In the genomic region with DNA sequence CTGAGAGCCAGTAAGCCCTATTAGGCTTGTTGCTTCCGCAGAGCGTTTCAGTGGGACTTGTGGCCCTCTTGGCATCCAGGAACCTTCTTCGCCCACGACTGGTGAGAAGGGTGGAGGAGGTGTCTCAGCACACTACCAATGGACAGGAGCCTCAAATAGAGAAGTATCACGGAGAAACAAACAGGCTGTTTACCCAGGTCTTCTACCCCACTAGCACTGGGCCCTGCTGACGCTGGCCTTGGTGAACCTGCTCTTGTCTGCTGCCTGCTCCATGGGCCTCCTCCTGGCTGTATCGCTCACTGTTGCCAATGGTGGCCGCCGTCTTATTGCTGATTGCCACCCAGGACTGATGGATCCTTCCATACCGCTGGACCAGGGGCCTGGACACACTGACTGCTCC, we compare ENCODE assay signal across 10 mouse cellular contexts. TPM values are rescaled to one million over a fixed set of nuclear protein-coding genes. Genes with fewer than 3 reads are reported as not detected.
DNase-seq lines count a peak whose midpoint lies in the region; ATAC-seq and TF ChIP-seq lines count a peak whose summit lies in the region.
"Had no signal": no experiment of that assay in that cellular context is flagged by ENCODE, and none has a peak within 500 bp of the region (broad histone marks: within the 10 kb centered on the region; RNA-seq: fewer than 3 reads in every experiment).

No protein-coding gene starts in this region.

- no peaks in the 10 kb centered on the region for H3K27me3 ChIP-seq in heart, embryonic 10.5 days (ENCODE audit: insufficient read depth, poor library complexity, severe bottlenecking)
- H3K27me3 ChIP-seq in thymus, adult 2 months (ENCODE audit: control insufficient read depth, insufficient read depth, low read length): no peaks in the 10 kb centered on the region
- H3K27me3 ChIP-seq in liver, embryonic 13.5 days: no peaks in the 10 kb centered on the region

- peaks cover 87% of the 10 kb centered on the region for H3K36me3 ChIP-seq in heart, embryonic 10.5 days
- H3K36me3 ChIP-seq in thymus, adult 2 months (ENCODE audit: control insufficient read depth, insufficient read depth, low read length): peaks cover 43% of the 10 kb centered on the region
- H3K36me3 ChIP-seq in liver, embryonic 13.5 days: peaks cover 68% of the 10 kb centered on the region

- WGBS in heart, embryonic 10.5 days: 49% methylated on average over 10 of the region's 10 CpGs
- WGBS in thymus, adult 2 months: 89% methylated on average over 10 of the region's 10 CpGs
- WGBS in liver, embryonic 13.5 days (ENCODE audit: insufficient replicate concordance): 70% methylated on average over 10 of the region's 10 CpGs

- peak overlapping the region; percentile 59 for H3K4me3 ChIP-seq in heart, embryonic 10.5 days
- H3K4me3 ChIP-seq in thymus, adult 2 months (ENCODE audit: control insufficient read depth, insufficient read depth, low read length): peak overlapping the region; percentile 52
- peak overlapping the region; percentile 53 for H3K4me3 ChIP-seq in liver, embryonic 13.5 days (replicated peaks)
- no peak overlapping the region for H3K4me3 ChIP-seq in left cerebral cortex, adult 2 months

- H3K9ac ChIP-seq in liver, embryonic 13.5 days: 0 out of 2 replicates have a peak overlapping the region, but pooled peaks have one; percentile 36

- peak overlapping the region; percentile 68 for H3K4me2 ChIP-seq in liver, embryonic 13.5 days

- H3K4me1 ChIP-seq in heart, embryonic 10.5 days: peaks cover 49% of the 10 kb centered on the region
- 0 out of 2 replicates have a peak, but pooled peaks cover 2% of the 10 kb centered on the region for H3K4me1 ChIP-seq in thymus, adult 2 months (replicated peaks; ENCODE audit: control insufficient read depth, insufficient read depth, low read length)
- peaks cover 29% of the 10 kb centered on the region for H3K4me1 ChIP-seq in liver, embryonic 13.5 days (replicated peaks)

- TF ChIP-seq POLR2A in thymus, adult 2 months (IDR thresholded peaks at IDR 0.05; ENCODE audit: control insufficient read depth, extremely low read depth, insufficient read depth, low read length, poor library complexity): no peak

- H3K9me3 ChIP-seq in heart, embryonic 10.5 days: no peaks in the 10 kb centered on the region
- no peaks in the 10 kb centered on the region for H3K9me3 ChIP-seq in liver, embryonic 13.5 days (replicated peaks)

- peak overlapping the region; percentile 81; the same call in 1 of the 2 replicates for H3K27ac ChIP-seq in heart, embryonic 10.5 days
- H3K27ac ChIP-seq in thymus, adult 2 months (ENCODE audit: control insufficient read depth, insufficient read depth, low read length): no peak overlapping the region
- H3K27ac ChIP-seq in liver, embryonic 13.5 days: no peak overlapping the region
- H3K27ac ChIP-seq in left cerebral cortex, adult 2 months: no peak overlapping the region; the same call in 1 of the 2 replicates

- no peak for ATAC-seq in liver, embryonic 13.5 days (ENCODE audit: low read depth)

- DNase-seq in heart, embryonic 10.5 days (ENCODE audit: low spot score): peak; percentile 73
- DNase-seq in heart, adult 9 months (ENCODE audit: low spot score in 2 of 2): no peak
- DNase-seq in thymus, adult 2 months: no peak
- DNase-seq in thymus, postnatal 10 days (ENCODE audit: low spot score in 2 of 2): no peak
- no peak for DNase-seq in liver, embryonic 13.5 days
- no peak for DNase-seq in adrenal gland, adult 8-10 months
- no peak for DNase-seq in left cerebral cortex, adult 2 months (ENCODE audit: extremely low spot score in 1 of 2, low spot score in 2 of 2)
- no peak for DNase-seq in spleen, postnatal 36 days (ENCODE audit: low spot score in 2 of 2)

- TF ChIP-seq CTCF in thymus, adult 2 months (IDR thresholded peaks at IDR 0.05; ENCODE audit: borderline replicate concordance, control insufficient read depth, extremely low read depth, insufficient read depth, low read length, poor library complexity): no peak
- TF ChIP-seq CTCF in left cerebral cortex, adult 2 months (IDR thresholded peaks at IDR 0.05): no peak

- intact Hi-C loops in left cerebral cortex, adult 2 months (cut with DNase I): no loop called here

RNA-seq across cellular contexts. Expression of a gene that starts 0.7 kb away (rescaled TPM):
- 10.2 and 13.1 TPM in 2 replicates for polyA plus RNA-seq in heart, embryonic 10.5 days (2016; fragmentation: Nextera tagmentation; extraction: Ambion mirVana)
- 48.1 and 56.2 TPM in 2 replicates for polyA plus RNA-seq in thymus, adult 2 months (2012; rRNA removed)
- polyA plus RNA-seq in liver, embryonic 13.5 days (2015; fragmentation: Nextera tagmentation; extraction: Ambion mirVana): 3.4 and 4.4 TPM in 2 replicates
- total RNA-seq in adrenal gland, adult 8-10 months (2022): 1 to 10 TPM; 3.8 to 9.2 (median 4.6) TPM
- 1 to 10 TPM; 3.2 to 3.6 TPM for total RNA-seq in left cerebral cortex, adult 2 months (2021)

RNA-seq across cellular contexts. Expression of a gene that starts 11.1 kb away (rescaled TPM):
- 0.28 TPM in 1 of 2 replicates, not detected in the other for polyA plus RNA-seq in heart, embryonic 10.5 days (2016; fragmentation: Nextera tagmentation; extraction: Ambion mirVana)
- 0.29 and 0.69 TPM in 2 replicates for polyA plus RNA-seq in thymus, adult 2 months (2012; rRNA removed)
- polyA plus RNA-seq in liver, embryonic 13.5 days (2015; fragmentation: Nextera tagmentation; extraction: Ambion mirVana): not detected in 2 replicates
- total RNA-seq in adrenal gland, adult 8-10 months (2022): under 1 TPM in 3 of 4 experiments, not detected in 1; 0.56 to 0.81 (median 0.59) TPM
- total RNA-seq in left cerebral cortex, adult 2 months (2021): not detected
- total RNA-seq: megakaryocyte, adult 5-6 weeks had no signal
- polyA plus RNA-seq: brain, embryonic 14.5 days had no signal

RNA-seq across cellular contexts. Expression of a gene that starts 11.5 kb away (rescaled TPM):
- polyA plus RNA-seq in heart, embryonic 10.5 days (2016; fragmentation: Nextera tagmentation; extraction: Ambion mirVana): 149 and 153 TPM in 2 replicates
- 261 and 301 TPM in 2 replicates for polyA plus RNA-seq in thymus, adult 2 months (2012; rRNA removed)
- 47.7 and 54.7 TPM in 2 replicates for polyA plus RNA-seq in liver, embryonic 13.5 days (2015; fragmentation: Nextera tagmentation; extraction: Ambion mirVana)
- total RNA-seq in adrenal gland, adult 8-10 months (2022): 100 to 1,000 TPM in 2 of 4 experiments, 10 to 100 TPM in 2; 85.7 to 104 (median 96.6) TPM
- total RNA-seq in left cerebral cortex, adult 2 months (2021): 10 to 100 TPM; 82.3 to 86.0 TPM

RNA-seq across cellular contexts. Expression of a gene that starts 31.7 kb away (rescaled TPM):
- 148 and 151 TPM in 2 replicates for polyA plus RNA-seq in heart, embryonic 10.5 days (2016; fragmentation: Nextera tagmentation; extraction: Ambion mirVana)
- polyA plus RNA-seq in thymus, adult 2 months (2012; rRNA removed): 122 and 168 TPM in 2 replicates
- polyA plus RNA-seq in liver, embryonic 13.5 days (2015; fragmentation: Nextera tagmentation; extraction: Ambion mirVana): 169 and 174 TPM in 2 replicates
- 100 to 1,000 TPM in 3 of 4 experiments, 10 to 100 TPM in 1; 93.5 to 125 (median 105) TPM for total RNA-seq in adrenal gland, adult 8-10 months (2022)
- total RNA-seq in left cerebral cortex, adult 2 months (2021): 10 to 100 TPM; 72.6 to 78.5 TPM

RNA-seq across cellular contexts. Expression of a gene that starts 38.8 kb away (rescaled TPM):
- polyA plus RNA-seq in heart, embryonic 10.5 days (2016; fragmentation: Nextera tagmentation; extraction: Ambion mirVana): 28.6 and 31.1 TPM in 2 replicates
- 19.1 and 21.6 TPM in 2 replicates for polyA plus RNA-seq in thymus, adult 2 months (2012; rRNA removed)
- 4.4 and 6.7 TPM in 2 replicates for polyA plus RNA-seq in liver, embryonic 13.5 days (2015; fragmentation: Nextera tagmentation; extraction: Ambion mirVana)
- 10 to 100 TPM; 38.1 to 62.4 (median 49.5) TPM for total RNA-seq in adrenal gland, adult 8-10 months (2022)
- 100 to 1,000 TPM; 106 to 107 TPM for total RNA-seq in left cerebral cortex, adult 2 months (2021)
